Mouse (Mus musculus) intestine, embryonic 14.5 days (tissue): ENCODE measurements around the gene Smc2. TPM values are rescaled to one million over a fixed set of nuclear protein-coding genes. Genes with fewer than 3 reads are reported as not detected.
"Not testable (repeated sequence)": the region's sequence is repeated elsewhere in the genome, so short reads cannot be mapped to it uniquely, and the experiment has no call there.

Experiments used
- ATAC-seq: fragments of 200-750 bp; cut with Nextera tagmentation; replicated peaks from 2 replicates; pipeline ENCODE4 v1.8.0; 2017; ENCODE audit warnings: low read depth, moderate number of reproducible peaks, moderate TSS enrichment, moderate library complexity; ENCODE audit not compliant: low FRiP score, low TSS enrichment
- DNase-seq: peaks from one replicate; pipeline ENCODE4 v3.0.0-alpha.2; 2018; ENCODE audit warnings: low spot score
- H3K27ac ChIP-seq: fragments of 300-500 bp; sonication (generic); 2 replicates; pipeline ENCODE4 v1.5.1; 2014; ENCODE audit warnings: low read depth, mild to moderate bottlenecking, control low read depth
- H3K27me3 ChIP-seq: fragments of 300-500 bp; sonication (generic); replicated peaks from 2 replicates; pipeline ENCODE4 v1.6.1; 2014; ENCODE audit warnings: low read length, control low read depth; ENCODE audit not compliant: control insufficient read depth, insufficient read depth
- H3K36me3 ChIP-seq: fragments of 300-500 bp; sonication (generic); 2 replicates; pipeline ENCODE4 v1.6.1; 2014; ENCODE audit warnings: low read length, control low read depth; ENCODE audit not compliant: control insufficient read depth, insufficient read depth
- H3K4me1 ChIP-seq: fragments of 300-500 bp; sonication (generic); replicated peaks from 2 replicates; pipeline ENCODE4 v1.6.1; 2014; ENCODE audit warnings: low read length, control low read depth, mixed read lengths; ENCODE audit not compliant: control insufficient read depth, insufficient read depth
- H3K4me2 ChIP-seq: fragments of 300-500 bp; sonication (generic); 2 replicates; pipeline ENCODE4 v1.6.1; 2014; ENCODE audit warnings: low read length
- H3K4me3 ChIP-seq: fragments of 300-500 bp; sonication (generic); 2 replicates; pipeline ENCODE4 v1.5.1; 2014; ENCODE audit warnings: low read depth, low read length, control low read depth, mixed read lengths
- H3K9ac ChIP-seq: fragments of 300-500 bp; sonication (generic); 2 replicates; pipeline ENCODE4 v1.6.1; 2014; ENCODE audit warnings: mild to moderate bottlenecking, low read length
- H3K9me3 ChIP-seq: fragments of 300-500 bp; sonication (generic); 2 replicates; pipeline ENCODE4 v1.6.1; 2016; ENCODE audit warnings: low read length, control low read depth; ENCODE audit not compliant: control insufficient read depth
- WGBS: fragments of 180-500 bp; shearing (Covaris S2); extraction: QIAGEN DNeasy Blood & Tissue Kit; methylation state at CpG from one replicate; pipeline ENCODE4 v1.1.7; 2014; 5-methylcytosine and 5-hydroxymethylcytosine counted together
- polyA plus RNA-seq: library from polyadenylated mRNA; unstranded; fragments of >200 nt; fragmentation: Nextera tagmentation; extraction: Ambion mirVana; gene quantifications from 2 replicates; pipeline ENCODE4 v1.2.1, GENCODE M21; 2014

The Smc2 gene
- polyA plus RNA-seq, 1 experiment from 2014 or later, result 151 TPM

GRCm38 (mm10) chr4:52473431-52473830 lies 34.4 kb downstream of the Smc2 start:
- no peak for ATAC-seq
- peaks cover 62% of the 10 kb centered on the region for H3K36me3 ChIP-seq
- 85% methylated on average over 3 of the region's 3 CpGs for WGBS

GRCm38 (mm10) chr4:52487486-52487885 lies 48.4 kb downstream of the Smc2 start:
- 93% methylated on average over 4 of the region's 4 CpGs for WGBS
- H3K36me3 ChIP-seq, result peaks cover 38% of the 10 kb centered on the region
- no peak overlapping the region for H3K4me3 ChIP-seq
- H3K27me3 ChIP-seq, result no peaks in the 10 kb centered on the region
- no peaks in the 10 kb centered on the region for H3K4me1 ChIP-seq
- DNase-seq (no peak), ATAC-seq (no peak)
- no peak overlapping the region for H3K4me2 ChIP-seq
- H3K27ac ChIP-seq, result no peak overlapping the region
- H3K9me3 ChIP-seq, result no peaks in the 10 kb centered on the region
- H3K9ac ChIP-seq, result no peak overlapping the region

More at GRCm38 (mm10) chr4:52473431-52473830, 34.4 kb downstream of the Smc2 start:
- Histone ChIP-seq H3K4me2 (no peak overlapping the region), H3K9ac (no peak overlapping the region), H3K4me1 (no peaks in the 10 kb centered on the region), H3K27me3 (no peaks in the 10 kb centered on the region), H3K9me3 (no peaks in the 10 kb centered on the region), H3K4me3 (no peak overlapping the region), H3K27ac (no peak overlapping the region)
- DNase-seq, result no peak

- H3K9me3 ChIP-seq, H3K36me3 ChIP-seq, H3K27ac ChIP-seq, H3K4me3 ChIP-seq, H3K4me1 ChIP-seq, ATAC-seq, H3K27me3 ChIP-seq, DNase-seq, H3K4me2 ChIP-seq, H3K9ac ChIP-seq: not testable (repeated sequence)
- WGBS, result 95% methylated on average over 10 of the region's 10 CpGs
Measured at GRCm38 (mm10) chr4:52497144-52497543, 58.1 kb downstream of the Smc2 start, which contains the start of gene Vma21-ps. Gene Vma21-ps, minus strand, starts transcription at chr4:52497244.

- 24% methylated on average over 4 of the region's 4 CpGs for WGBS
- Histone ChIP-seq H3K36me3 (no peaks in the 10 kb centered on the region), H3K4me2 (no peak overlapping the region), H3K27ac (no peak overlapping the region), H3K9me3 (no peaks in the 10 kb centered on the region), H3K9ac (no peak overlapping the region), H3K27me3 (no peaks in the 10 kb centered on the region), H3K4me1 (no peaks in the 10 kb centered on the region), H3K4me3 (no peak overlapping the region)
- DNase-seq (no peak), ATAC-seq (no peak)
Measured at GRCm38 (mm10) chr4:52517580-52517979, 78.5 kb downstream of the Smc2 start.

GRCm38 (mm10) chr4:52519301-52519700 lies 80.3 kb downstream of the Smc2 start:
- no peaks in the 10 kb centered on the region for H3K4me1 ChIP-seq
- ATAC-seq (no peak), DNase-seq (no peak)
- H3K4me2 ChIP-seq, result no peak overlapping the region
- no peak overlapping the region for H3K9ac ChIP-seq
- no peaks in the 10 kb centered on the region for H3K9me3 ChIP-seq
- H3K4me3 ChIP-seq, result no peak overlapping the region
- 59% methylated on average over 5 of the region's 5 CpGs for WGBS
- no peaks in the 10 kb centered on the region for H3K27me3 ChIP-seq
- no peak overlapping the region for H3K27ac ChIP-seq
- no peaks in the 10 kb centered on the region for H3K36me3 ChIP-seq

GRCm38 (mm10) chr4:52526464-52526863 lies 87.4 kb downstream of the Smc2 start:
- Histone ChIP-seq H3K27ac (no peak overlapping the region), H3K4me1 (no peaks in the 10 kb centered on the region), H3K27me3 (no peaks in the 10 kb centered on the region), H3K4me2 (no peak overlapping the region), H3K9ac (no peak overlapping the region), H3K4me3 (no peak overlapping the region), H3K36me3 (no peaks in the 10 kb centered on the region), H3K9me3 (no peaks in the 10 kb centered on the region)
- ATAC-seq (no peak), DNase-seq (no peak)
- WGBS, result 81% methylated on average over 5 of the region's 5 CpGs

GRCm38 (mm10) chr4:52530636-52531035 lies 91.6 kb downstream of the Smc2 start:
- no peak overlapping the region for H3K4me3 ChIP-seq
- H3K36me3 ChIP-seq, result no peaks in the 10 kb centered on the region
- no peaks in the 10 kb centered on the region for H3K27me3 ChIP-seq
- no peak overlapping the region for H3K4me2 ChIP-seq
- no peak overlapping the region for H3K27ac ChIP-seq
- DNase-seq, result no peak
- no peak for ATAC-seq
- no peak overlapping the region for H3K9ac ChIP-seq
- 70% methylated on average over 2 of the region's 2 CpGs for WGBS
- H3K4me1 ChIP-seq, result no peaks in the 10 kb centered on the region
- no peaks in the 10 kb centered on the region for H3K9me3 ChIP-seq

Other genes with a start within 250 kb of the Smc2 start
- not detected in 2 replicates for gene Vma21-ps, start 58.0 kb downstream of the Smc2 start, polyA plus RNA-seq
- gene Toporsl, start 157.0 kb downstream of the Smc2 start, polyA plus RNA-seq, result not detected in 2 replicates